Mouse (Mus musculus) gastrocnemius, postnatal 4 days (tissue): ENCODE data around the gene Capn3. TPM values are rescaled to one million over a fixed set of nuclear protein-coding genes. Genes with fewer than 3 reads are reported as not detected.

Experiments
- total RNA-seq, 2 experiments: library from RNA; stranded (reverse); gene quantifications; 2 replicates each; pipeline ENCODE4 v1.2.3; 2021

Capn3 gene
- total RNA-seq, 2 experiments from 2014 or later: 79.3 to 83.4 TPM

Other genes with a start within 250 kb of the Capn3 start
- gene Pla2g4e, start 210.7 kb upstream of the Capn3 start, total RNA-seq: 10 to 100 TPM; 21.2 to 27.9 TPM
- gene Pla2g4d, start 166.8 kb upstream of the Capn3 start, total RNA-seq: not detected
- under 1 TPM in 1 of 2 experiments, not detected in 1; 0.10 TPM for gene Pla2g4f, start 141.9 kb upstream of the Capn3 start, total RNA-seq
- 10 to 100 TPM; 27.3 to 34.7 TPM for gene Vps39, start 102.9 kb upstream of the Capn3 start, total RNA-seq
- 10 to 100 TPM; 19.9 to 22.1 TPM for gene Ganc, start 52.1 kb upstream of the Capn3 start, total RNA-seq
- 10 to 100 TPM; 31.8 to 38.7 TPM for gene Tmem87a, start 51.9 kb upstream of the Capn3 start, total RNA-seq
- 100 to 1,000 TPM; 170 to 171 TPM for gene Zfp106, start 107.8 kb downstream of the Capn3 start, total RNA-seq
- 10 to 100 TPM; 52.0 to 64.4 TPM for gene Snap23, start 111.7 kb downstream of the Capn3 start, total RNA-seq
- gene Haus2, start 153.4 kb downstream of the Capn3 start, total RNA-seq: 10 to 100 TPM; 10.9 to 11.0 TPM
- gene Lrrc57, start 153.5 kb downstream of the Capn3 start, total RNA-seq: 10 to 100 TPM; 11.5 to 13.9 TPM
- 10 to 100 TPM; 25.6 to 30.7 TPM for gene Stard9, start 173.1 kb downstream of the Capn3 start, total RNA-seq